Mouse (Mus musculus) limb, embryonic 13.5 days (tissue): ENCODE measurements around the gene Glyatl3. TPM values are rescaled to one million over a fixed set of nuclear protein-coding genes. Genes with fewer than 3 reads are reported as not detected.

Experiments
- polyA plus RNA-seq: library from polyadenylated mRNA; unstranded; fragments of >200 nt; fragmentation: Nextera tagmentation; extraction: Ambion mirVana; gene quantifications from 2 replicates; pipeline ENCODE4 v1.2.1, GENCODE M21; 2015

Glyatl3 gene
- polyA plus RNA-seq, 1 experiment from 2014 or later: not detected

Other genes with a start within 250 kb of the Glyatl3 start
- gene Esp1, start 187.2 kb downstream of the Glyatl3 start, polyA plus RNA-seq: not detected in 2 replicates
- not detected in 2 replicates for gene Crisp2, start 107.3 kb downstream of the Glyatl3 start, polyA plus RNA-seq
- 0.45 and 1.9 TPM in 2 replicates for gene Rhag, start 103.2 kb downstream of the Glyatl3 start, polyA plus RNA-seq
- 1.9 and 3.0 TPM in 2 replicates for gene 9130008F23Rik, start 33.8 kb downstream of the Glyatl3 start, polyA plus RNA-seq
- gene Mut, start 20.3 kb upstream of the Glyatl3 start, polyA plus RNA-seq: 34.5 and 35.8 TPM in 2 replicates
- gene Cenpq, start 20.7 kb upstream of the Glyatl3 start, polyA plus RNA-seq: 27.3 and 28.1 TPM in 2 replicates